Mouse (Mus musculus): Measurements from ENCODE around the gene Them5.

DNA sequence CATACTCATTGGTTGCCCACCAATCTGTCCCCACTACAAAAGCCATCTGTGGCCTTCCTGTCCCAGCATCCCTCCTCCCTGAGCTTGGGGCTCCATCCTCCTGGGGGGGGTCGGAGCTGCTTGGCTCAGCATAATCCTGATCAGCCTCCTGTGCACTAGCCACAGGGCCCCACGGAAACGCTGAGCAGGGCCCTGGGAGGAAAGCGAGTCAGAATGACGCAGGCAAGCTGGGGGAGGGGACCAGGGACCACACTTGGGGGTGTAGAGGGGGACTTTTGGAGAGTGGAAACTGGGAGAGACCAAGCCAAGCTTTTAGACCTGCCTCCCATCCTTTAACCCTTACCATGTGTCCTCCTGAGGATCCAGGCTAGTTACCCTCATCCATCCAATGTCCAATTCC, 34.0 kb downstream of the Them5 start:
- TF ChIP-seq EP300 (IDR thresholded peaks at IDR 0.05; ENCODE audit: low read depth) (no peak), CTCF (IDR thresholded peaks at IDR 0.05; ENCODE audit: low read depth) (no peak)

All from heart, postnatal 0 days (tissue).